Mouse (Mus musculus) spleen, postnatal 4 days (tissue): ENCODE data around the gene Usp17lc.
"Not testable (repeated sequence)": the region's sequence is repeated elsewhere in the genome, so short reads cannot be mapped to it uniquely, and the experiment has no call there.

ENCODE experiments used
- DNase-seq, 2 experiments: peaks; one replicate each; pipeline ENCODE4 v3.0.0; 2022; ENCODE audit warnings: low spot score in 2 of 2

The Usp17lc gene

DNA sequence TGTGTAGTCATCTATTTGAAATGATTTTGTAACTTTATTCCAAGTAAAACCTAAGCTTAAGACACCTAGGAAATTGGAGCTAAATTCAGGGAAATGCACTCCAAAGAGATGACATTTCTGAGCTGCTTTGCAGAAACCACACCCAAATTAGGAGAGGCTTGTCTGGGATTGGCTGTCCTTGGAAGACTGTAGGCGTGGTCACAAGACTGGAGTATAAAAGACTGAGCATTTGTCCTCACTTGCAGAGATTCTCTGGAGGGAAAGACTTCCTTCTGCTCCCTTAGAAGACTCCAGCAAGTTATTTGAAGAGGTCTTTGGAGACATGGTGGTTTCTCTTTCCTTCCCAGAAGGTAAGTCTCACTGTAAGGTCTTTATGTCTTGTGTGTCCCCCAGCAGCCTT lies at the start of gene Usp17lc:
TSS of gene Usp17lc (plus strand) at position 301 of the 400 bp plus-strand sequence.
- DNase-seq, result not testable (repeated sequence)

DNA sequence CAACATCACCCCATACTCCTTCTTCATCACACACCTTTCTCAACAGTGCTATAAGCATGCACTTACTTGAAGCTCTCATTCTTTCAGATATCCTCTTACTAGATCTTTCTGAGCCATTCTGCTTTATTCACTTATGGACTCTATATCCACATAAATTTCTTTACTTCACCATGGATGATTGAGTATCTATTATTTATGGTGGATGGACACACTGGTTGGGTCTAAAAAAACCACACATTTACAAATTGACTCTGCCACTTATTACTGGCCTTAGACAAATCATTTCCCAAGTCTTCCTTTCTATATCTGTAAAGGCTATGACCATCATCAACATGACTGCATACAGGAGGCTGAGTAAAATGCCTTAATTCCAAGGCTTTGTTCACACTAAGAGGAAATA lies 28.8 kb upstream of the Usp17lc start, which contains the start of gene Olfr603:
TSS of gene Olfr603 (minus strand) at position 101 of the 400 bp plus-strand sequence.
- DNase-seq, result no peak

DNA sequence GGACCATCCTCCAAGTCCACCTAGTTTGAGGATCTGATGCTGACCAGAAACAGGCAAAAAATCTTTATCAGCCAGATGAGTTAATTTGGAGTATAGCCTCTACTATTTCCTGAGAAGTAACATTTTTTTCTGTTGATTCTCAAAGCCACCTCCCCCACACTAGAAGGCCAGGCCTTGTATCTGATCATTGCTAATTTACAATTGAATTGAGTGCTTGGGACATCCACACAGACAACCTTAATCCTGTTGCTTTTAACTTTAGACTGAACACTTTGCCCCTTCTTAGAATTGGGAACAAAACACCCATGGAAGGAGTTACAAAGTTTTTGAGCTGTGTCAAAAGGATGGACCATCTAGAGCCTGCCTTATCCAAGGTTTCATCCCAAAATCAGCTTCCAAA lies 17.1 kb upstream of the Usp17lc start:
- no peak for DNase-seq

DNA sequence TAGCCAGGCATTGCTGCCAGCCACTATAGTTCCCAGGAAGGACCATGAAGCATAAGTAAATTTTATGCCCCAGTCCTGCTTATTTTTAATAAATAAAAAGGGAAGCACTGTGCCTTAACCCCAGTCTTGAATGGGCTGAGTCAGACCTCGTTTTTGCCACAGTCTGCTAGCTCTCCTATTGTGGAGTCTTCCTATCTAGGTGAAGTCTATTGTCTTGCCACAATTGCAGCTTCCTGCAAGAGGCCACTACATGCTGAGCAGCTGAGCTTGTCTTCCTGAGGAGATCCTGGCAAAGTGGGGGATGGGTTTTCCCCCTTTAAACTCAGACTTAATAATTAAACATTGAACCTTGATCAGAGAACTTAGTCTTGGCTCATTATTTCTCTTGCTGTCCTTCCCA lies 15.9 kb upstream of the Usp17lc start:
- DNase-seq, result no peak

DNA sequence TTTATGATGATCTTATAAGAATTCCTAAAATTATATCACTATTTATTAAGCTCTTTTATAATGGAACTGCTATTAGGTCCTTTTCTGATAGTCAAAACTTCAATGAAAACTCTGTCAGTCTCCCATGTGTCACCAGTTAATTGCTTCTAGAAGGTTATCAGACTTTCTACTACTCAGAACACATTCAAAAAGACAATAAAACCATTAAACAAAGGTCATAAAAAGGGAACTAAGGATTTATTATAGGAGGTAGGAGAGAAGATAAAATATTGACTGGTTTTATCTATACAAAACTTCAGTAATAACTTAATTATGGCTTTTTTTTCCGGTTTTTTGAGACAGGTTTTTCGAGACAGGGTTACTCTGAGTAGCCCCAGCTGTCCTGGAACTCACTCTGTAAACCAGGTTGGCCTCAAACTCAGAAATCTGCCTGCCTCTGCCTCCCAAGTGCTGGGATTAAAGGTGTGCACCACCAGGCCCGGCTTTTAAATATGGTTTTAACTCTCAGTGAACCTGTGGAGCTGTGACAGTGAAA lies 8.3 kb upstream of the Usp17lc start:
- not testable (repeated sequence) for DNase-seq

DNA sequence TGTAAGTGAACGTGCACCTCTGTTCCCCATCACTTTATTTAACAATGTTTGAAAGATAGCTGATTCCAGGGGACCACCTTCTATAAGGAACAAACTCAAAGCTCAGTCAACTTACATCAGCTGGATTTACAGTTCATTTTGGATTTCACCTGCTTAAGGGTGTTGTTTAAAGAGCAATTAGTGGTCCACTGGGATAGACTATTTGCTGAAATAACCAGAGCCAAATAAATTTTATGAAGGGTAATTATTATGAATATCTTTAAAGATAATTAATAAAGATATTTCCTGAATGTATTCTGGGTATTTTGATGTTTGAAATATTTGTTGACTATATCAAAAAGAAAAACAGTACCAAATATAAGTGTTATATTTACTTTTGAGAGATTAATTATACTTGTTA lies 30.5 kb downstream of the Usp17lc start, which contains the start of gene Olfr605:
TSS of gene Olfr605 (minus strand) at position 101 of the 400 bp plus-strand sequence.
- no peak for DNase-seq

DNA sequence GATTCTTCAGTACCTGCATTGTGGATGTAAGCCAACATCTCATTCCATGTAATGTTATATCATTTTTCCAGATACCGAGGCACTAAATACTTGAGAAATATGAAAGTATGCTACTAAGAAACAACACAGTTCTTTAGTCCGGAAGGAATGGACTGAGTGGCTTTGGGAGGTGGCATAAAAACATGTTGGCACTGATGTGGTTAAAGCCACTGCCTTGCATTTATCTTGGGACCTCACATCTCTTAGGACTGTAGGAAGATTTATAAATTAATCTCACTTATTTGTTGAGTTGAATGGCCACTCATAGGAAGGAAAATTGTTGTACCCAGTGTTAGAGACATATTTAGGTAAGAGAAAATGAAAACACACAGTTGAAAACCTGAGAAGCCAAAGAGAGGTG lies 33.9 kb downstream of the Usp17lc start, which contains the start of gene Olfr606:
TSS of gene Olfr606 (plus strand) at position 301 of the 400 bp plus-strand sequence.
- no peak for DNase-seq

DNA sequence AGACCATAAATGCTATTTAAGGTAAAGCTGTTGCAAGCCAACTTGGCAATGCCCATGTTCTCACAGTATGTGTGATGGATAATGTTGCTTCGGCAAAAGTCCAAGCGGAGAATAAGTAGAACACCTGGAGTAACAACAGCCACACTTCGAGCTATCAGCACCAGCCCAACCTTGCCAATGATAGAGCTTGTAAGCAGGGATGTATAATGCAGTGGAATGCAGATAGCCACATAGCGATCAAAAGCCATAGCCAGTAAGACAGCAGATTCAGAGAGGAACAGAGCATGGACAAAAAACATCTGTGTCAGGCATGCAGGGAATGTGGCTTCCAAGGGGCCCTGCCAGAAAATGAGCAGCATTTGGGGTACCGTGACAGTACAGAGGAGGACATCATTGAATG lies 45.7 kb downstream of the Usp17lc start:
- no peak for DNase-seq
